Mouse (Mus musculus): Measurements from ENCODE around the gene Gpr132. TPM values are rescaled to one million over a fixed set of nuclear protein-coding genes. Genes with fewer than 3 reads are reported as not detected.

Gene Gpr132
- 31.1 and 44.7 TPM in 2 replicates for total RNA-seq (2012; rRNA removed)
- total RNA-seq (2014; rRNA removed) = 19.4 and 24.4 TPM in 2 replicates
- polyA plus RNA-seq (2012; ENCODE audit: insufficient read length, low read depth) = 50.9 and 62.1 TPM in 2 replicates

DNA sequence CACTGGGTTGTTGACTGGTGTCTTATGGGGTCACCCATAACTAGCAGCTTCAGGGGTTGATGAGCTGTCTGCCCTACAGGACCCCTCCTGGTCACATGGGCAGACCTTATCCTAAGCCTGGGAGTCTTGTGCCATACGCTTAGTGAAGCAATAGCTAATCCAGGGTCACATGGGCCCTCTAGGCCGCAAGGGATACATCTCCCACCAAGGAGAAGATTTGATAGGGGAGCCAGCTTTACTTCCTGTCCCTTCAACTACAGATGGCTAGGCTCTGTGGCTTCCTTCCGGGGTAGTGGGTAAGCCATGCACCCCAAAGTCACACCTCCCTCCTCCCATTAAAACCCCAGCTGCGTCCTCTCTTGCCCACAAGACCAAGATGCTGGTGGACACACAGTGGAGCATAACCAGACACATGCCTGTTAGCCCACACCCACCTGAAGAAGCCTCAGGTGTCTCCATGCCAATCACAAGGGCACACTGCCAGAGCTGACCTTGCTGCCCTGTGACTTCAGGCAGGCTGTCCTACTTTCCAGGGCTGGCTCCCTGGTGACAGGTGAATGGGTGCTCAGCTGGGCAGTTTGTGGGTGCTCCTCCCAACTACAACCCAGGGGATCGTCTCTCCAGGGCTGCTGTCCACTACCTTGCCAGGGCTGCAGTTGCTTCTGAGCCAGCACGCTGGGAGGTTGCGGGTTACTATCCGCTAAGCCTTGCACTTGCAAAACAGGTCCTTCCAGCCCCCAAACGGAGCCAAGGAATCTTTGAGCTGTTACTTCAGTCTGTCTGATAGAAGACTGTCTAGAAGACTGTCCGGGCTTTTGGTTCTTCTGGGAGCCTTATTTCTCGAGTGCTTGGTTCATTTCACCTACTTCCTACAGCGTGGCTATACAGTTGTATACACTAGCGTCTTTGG lies at the start of gene Gpr132:
Gene Gpr132, minus strand, starts transcription at position 51 of the 910 bp plus-strand sequence.
- Histone ChIP-seq H3K4me1 (ENCODE audit: control insufficient read depth in 1 of 2, insufficient read depth in 2 of 2) (peaks cover 54 to 87% of the 10 kb centered on the region in 2 experiments), H3K9me3 (replicated peaks; ENCODE audit: low read length) (no peaks in the 10 kb centered on the region), H3K36me3 (replicated peaks in 1 of 2; ENCODE audit: control insufficient read depth in 1 of 2, insufficient read depth in 1 of 2, low read length in 1 of 2) (peaks cover under 1 to 20% of the 10 kb centered on the region in 2 experiments), H3K27me3 (replicated peaks) (no peaks in the 10 kb centered on the region), H3K27ac (ENCODE audit: insufficient read depth, low read depth) (peak within 1 kb of the TSS; percentile 100), H3K9ac (ENCODE audit: insufficient read depth, low read depth) (peak within 1 kb of the TSS; percentile 51), H3K4me2 (ENCODE audit: insufficient read depth, low read depth, poor library complexity, severe bottlenecking) (peak within 1 kb of the TSS; percentile 73), H3K4me3 (replicated peaks in 1 of 3; ENCODE audit: low read depth in 2 of 3, low read length in 2 of 3, poor library complexity in 1 of 3) (peak within 1 kb of the TSS in 2 of 3 experiments; percentile 52 to 60), H3K79me2 (replicated peaks; ENCODE audit: control insufficient read depth, extremely low read depth, insufficient read depth, poor library complexity, severe bottlenecking) (no peaks in the 10 kb centered on the region)
- no peak for DNase-seq (ENCODE audit: extremely low read depth)
- dilution Hi-C loops (cut with MboI; ENCODE audit: extremely low pct_ligation_motif_present, extremely low pct_unique_long_range_greater_than_20kb, low sequenced_read_pairs) = no loop called here
- in situ Hi-C loops (cut with MboI; ENCODE audit: low pct_ligation_motif_present, low pct_unique_long_range_greater_than_20kb, low sequenced_read_pairs) = no loop called here
- TF ChIP-seq CHD2 (IDR thresholded peaks at IDR 0.05; ENCODE audit: low read length) (no peak), KAT2A (IDR thresholded peaks at IDR 0.05; ENCODE audit: insufficient replicate concordance, low read length) (no peak), ETS1 (conservative IDR thresholded peaks at IDR 0.05; ENCODE audit: low read depth, low read length) (0 out of 2 replicates have a peak, but pooled peaks have one; percentile 8), BHLHE40 (IDR thresholded peaks at IDR 0.05; ENCODE audit: low read depth, low read length) (0 out of 2 replicates have a peak, but pooled peaks have one; percentile 17), USF1 (IDR thresholded peaks at IDR 0.05; ENCODE audit: low read depth, low read length) (peak; percentile 27; the same call in 1 of the 2 replicates), E2F4 (IDR thresholded peaks at IDR 0.05; ENCODE audit: insufficient replicate concordance, low read depth, low read length) (no peak), ELF1 (IDR thresholded peaks at IDR 0.05; ENCODE audit: low read depth, low read length) (peak; percentile 52), CTCF (conservative IDR thresholded peaks at IDR 0.05 in 1 of 2, IDR thresholded peaks at IDR 0.05 in 1 of 2; ENCODE audit: low read depth in 2 of 2, low read length in 2 of 2) (no peak), ZKSCAN1 (IDR thresholded peaks at IDR 0.05; ENCODE audit: borderline replicate concordance, low read depth, low read length) (no peak), ZMIZ1 (IDR thresholded peaks at IDR 0.05; ENCODE audit: low read depth, low read length) (no peak), MYC (IDR thresholded peaks at IDR 0.05; ENCODE audit: low read depth, low read length) (0 out of 2 replicates have a peak, but pooled peaks have one; percentile 25), SIN3A (IDR thresholded peaks at IDR 0.05; ENCODE audit: low read length) (no peak), MAX (IDR thresholded peaks at IDR 0.05; ENCODE audit: low read length) (0 out of 2 replicates have a peak, but pooled peaks have one; percentile 24), POLR2A (IDR thresholded peaks at IDR 0.05; ENCODE audit: low read depth, low read length) (no peak; the same call in 1 of the 2 replicates), JUND (conservative IDR thresholded peaks at IDR 0.05; ENCODE audit: low read depth, low read length) (no peak), HCFC1 (IDR thresholded peaks at IDR 0.05; ENCODE audit: low read depth, low read length) (no peak), MEF2A (IDR thresholded peaks at IDR 0.05; ENCODE audit: borderline replicate concordance, low read depth, low read length) (no peak), TCF12 (IDR thresholded peaks at IDR 0.05; ENCODE audit: low read depth, low read length) (0 out of 2 replicates have a peak, but pooled peaks have one; percentile 39)

GRCm38 (mm10) chr12:112917486-112917885 lies 49.5 kb upstream of the Gpr132 start:
- Histone ChIP-seq H3K4me1 (ENCODE audit: control insufficient read depth in 1 of 2, insufficient read depth in 2 of 2) (peaks cover 8 to 17% of the 10 kb centered on the region in 2 experiments; a peak in 3 of 4 replicates), H3K4me3 (replicated peaks in 1 of 3; ENCODE audit: low read depth in 2 of 3, low read length in 2 of 3, poor library complexity in 1 of 3) (no peak overlapping the region), H3K4me2 (ENCODE audit: insufficient read depth, low read depth, poor library complexity, severe bottlenecking) (no peak overlapping the region), H3K27ac (ENCODE audit: insufficient read depth, low read depth) (no peak overlapping the region), H3K9ac (ENCODE audit: insufficient read depth, low read depth) (no peak overlapping the region), H3K27me3 (replicated peaks) (peaks cover 40% of the 10 kb centered on the region), H3K79me2 (replicated peaks; ENCODE audit: control insufficient read depth, extremely low read depth, insufficient read depth, poor library complexity, severe bottlenecking) (no peaks in the 10 kb centered on the region), H3K36me3 (replicated peaks in 1 of 2; ENCODE audit: control insufficient read depth in 1 of 2, insufficient read depth in 1 of 2, low read length in 1 of 2) (peaks cover 0 to 2% of the 10 kb centered on the region in 2 experiments), H3K9me3 (replicated peaks; ENCODE audit: low read length) (no peaks in the 10 kb centered on the region)
- DNase-seq (ENCODE audit: extremely low read depth) = no peak
- TF ChIP-seq MEF2A (IDR thresholded peaks at IDR 0.05; ENCODE audit: borderline replicate concordance, low read depth, low read length) = 0 out of 2 replicates have a peak, but pooled peaks have one; percentile 15
- no peak for TF ChIP-seq IRF4 (IDR thresholded peaks at IDR 0.05; ENCODE audit: low read depth, low read length)
- dilution Hi-C loops (cut with MboI; ENCODE audit: extremely low pct_ligation_motif_present, extremely low pct_unique_long_range_greater_than_20kb, low sequenced_read_pairs) (no loop called here), in situ Hi-C loops (cut with MboI; ENCODE audit: low pct_ligation_motif_present, low pct_unique_long_range_greater_than_20kb, low sequenced_read_pairs) (no loop called here)
